Comparison of ENCODE assay signal across 27 mouse cellular contexts in the genomic region with DNA sequence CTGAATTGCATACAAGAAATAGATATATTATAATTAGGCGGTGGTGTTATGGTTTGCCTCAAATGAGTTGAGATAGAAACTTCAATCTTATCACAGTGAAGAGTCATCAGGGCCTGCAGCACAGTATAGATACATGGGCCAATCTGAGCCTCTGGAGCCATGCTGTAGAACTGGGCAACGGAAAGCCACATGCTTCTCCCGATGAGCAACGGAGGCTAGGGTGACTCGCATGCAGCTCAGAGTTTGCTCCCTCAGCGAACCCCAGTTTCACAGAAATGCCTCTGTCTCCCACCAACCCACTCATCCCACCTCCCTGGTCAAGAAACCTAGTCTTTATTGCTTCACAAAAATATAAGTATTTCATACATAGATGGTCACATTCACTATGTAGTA. TPM values are rescaled to one million over a fixed set of nuclear protein-coding genes. Genes with fewer than 3 reads are reported as not detected.
DNase-seq lines count a peak whose midpoint lies in the region; ATAC-seq lines count a peak whose summit lies in the region.
"Had no signal": no experiment of that assay in that cellular context is flagged by ENCODE, and none has a peak within 500 bp of the region (broad histone marks: within the 10 kb centered on the region; RNA-seq: fewer than 3 reads in every experiment).

No protein-coding gene starts in this region.

- H3K4me3 ChIP-seq in heart, embryonic 10.5 days = no peak overlapping the region
- H3K4me3 ChIP-seq in intestine, embryonic 14.5 days (ENCODE audit: low read depth, low read length) = no peak overlapping the region
- no peak overlapping the region for H3K4me3 ChIP-seq in intestine, embryonic 16.5 days (ENCODE audit: low read length)
- H3K4me3 ChIP-seq: embryonic facial prominence, embryonic 12.5 days; embryonic facial prominence, embryonic 15.5 days; gastrocnemius, adult 2 months had no signal

- H3K4me1 ChIP-seq in heart, embryonic 10.5 days = peaks cover 8% of the 10 kb centered on the region; the same call in 1 of the 2 replicates
- peaks cover 10% of the 10 kb centered on the region; the same call in 1 of the 2 replicates for H3K4me1 ChIP-seq in intestine, embryonic 14.5 days (replicated peaks; ENCODE audit: control insufficient read depth, insufficient read depth, low read length)
- 0 out of 2 replicates have a peak, but pooled peaks cover 2% of the 10 kb centered on the region for H3K4me1 ChIP-seq in intestine, embryonic 16.5 days (ENCODE audit: control insufficient read depth, insufficient read depth, low read length)

- H3K27ac ChIP-seq in heart, embryonic 10.5 days = peak overlapping the region; percentile 69; the same call in 1 of the 2 replicates
- H3K27ac ChIP-seq in intestine, embryonic 14.5 days (ENCODE audit: low read depth) = 0 out of 2 replicates have a peak overlapping the region, but pooled peaks have one; percentile 16
- H3K27ac ChIP-seq in intestine, embryonic 16.5 days (ENCODE audit: low read length) = no peak overlapping the region
- H3K27ac ChIP-seq: embryonic facial prominence, embryonic 12.5 days; embryonic facial prominence, embryonic 15.5 days; gastrocnemius, adult 2 months had no signal

- WGBS in heart, embryonic 10.5 days = 82% methylated on average over 6 of the region's 6 CpGs
- 87% methylated on average over 6 of the region's 6 CpGs for WGBS in intestine, embryonic 14.5 days
- WGBS in intestine, embryonic 16.5 days = 92% methylated on average over 6 of the region's 6 CpGs

- no peak overlapping the region for H3K9ac ChIP-seq in intestine, embryonic 14.5 days (ENCODE audit: low read length)
- no peak overlapping the region for H3K9ac ChIP-seq in intestine, embryonic 16.5 days (ENCODE audit: low read depth, low read length)
- H3K9ac ChIP-seq: embryonic facial prominence, embryonic 12.5 days; embryonic facial prominence, embryonic 15.5 days; forebrain, postnatal 0 days had no signal

- H3K27me3 ChIP-seq in heart, embryonic 10.5 days (ENCODE audit: insufficient read depth, poor library complexity, severe bottlenecking) = no peaks in the 10 kb centered on the region
- H3K27me3 ChIP-seq in intestine, embryonic 14.5 days (replicated peaks; ENCODE audit: control insufficient read depth, insufficient read depth, low read length) = no peaks in the 10 kb centered on the region
- no peaks in the 10 kb centered on the region for H3K27me3 ChIP-seq in intestine, embryonic 16.5 days (replicated peaks; ENCODE audit: control insufficient read depth, insufficient read depth, low read length)
- H3K27me3 ChIP-seq: embryonic facial prominence, embryonic 12.5 days; embryonic facial prominence, embryonic 15.5 days had no signal

- no peaks in the 10 kb centered on the region for H3K9me3 ChIP-seq in heart, embryonic 10.5 days
- no peaks in the 10 kb centered on the region for H3K9me3 ChIP-seq in intestine, embryonic 14.5 days (ENCODE audit: control insufficient read depth, low read length)
- no peaks in the 10 kb centered on the region for H3K9me3 ChIP-seq in intestine, embryonic 16.5 days (ENCODE audit: control insufficient read depth, low read length)
- H3K9me3 ChIP-seq: embryonic facial prominence, embryonic 12.5 days; embryonic facial prominence, embryonic 15.5 days had no signal

- DNase-seq in heart, embryonic 10.5 days (ENCODE audit: low spot score) = no peak
- no peak for DNase-seq in heart, postnatal 4 days
- no peak for DNase-seq in intestine, embryonic 14.5 days (ENCODE audit: low spot score)
- DNase-seq in NIH3T3 (ENCODE audit: low read depth) = peak; percentile 60
- DNase-seq in adrenal gland, adult 18-20 months (ENCODE audit: low spot score in 2 of 2) = no peak
- DNase-seq: cerebellum, adult 11 months; cerebellum, adult 9-11 months; cerebellum, postnatal 25 days; forebrain, postnatal 0 days; gastrocnemius, adult 2 months; gastrocnemius, postnatal 14 days; heart, adult 18-20 months; kidney, adult 18-20 months; kidney, adult 9 months had no signal

- H3K4me2 ChIP-seq in intestine, embryonic 14.5 days (ENCODE audit: low read length) = no peak overlapping the region
- H3K4me2 ChIP-seq in intestine, embryonic 16.5 days (ENCODE audit: low read depth, low read length) = no peak overlapping the region
- H3K4me2 ChIP-seq: embryonic facial prominence, embryonic 12.5 days; embryonic facial prominence, embryonic 15.5 days; heart, embryonic 11.5 days had no signal

- no peak for ATAC-seq in intestine, embryonic 14.5 days (replicated peaks; ENCODE audit: low FRiP score, low TSS enrichment, low read depth)
- no peak for ATAC-seq in intestine, embryonic 16.5 days
- ATAC-seq: activated CD4-positive, CD25-positive, alpha-beta regulatory T cell, adult 4 months; CD4-positive, CD25-positive, alpha-beta regulatory T cell, adult 4 months; forebrain, embryonic 14.5 days; forebrain, postnatal 0 days; hindbrain, embryonic 16.5 days had no signal

- no peaks in the 10 kb centered on the region for H3K36me3 ChIP-seq in heart, embryonic 10.5 days
- H3K36me3 ChIP-seq in intestine, embryonic 14.5 days (ENCODE audit: control insufficient read depth, insufficient read depth, low read length) = no peaks in the 10 kb centered on the region
- no peaks in the 10 kb centered on the region for H3K36me3 ChIP-seq in intestine, embryonic 16.5 days (ENCODE audit: control insufficient read depth, insufficient read depth, low read length)
- H3K36me3 ChIP-seq: embryonic facial prominence, embryonic 12.5 days; embryonic facial prominence, embryonic 15.5 days had no signal

RNA-seq across cellular contexts. Expression of a gene that starts 6.8 kb away (rescaled TPM):
- polyA plus RNA-seq in heart, embryonic 10.5 days (2016; fragmentation: Nextera tagmentation; extraction: Ambion mirVana) = 1.1 and 3.7 TPM in 2 replicates
- under 1 TPM; 0.52 to 0.65 TPM for total RNA-seq in heart, postnatal 4 days (2021)
- 0.17 and 0.45 TPM in 2 replicates for polyA plus RNA-seq in intestine, embryonic 14.5 days (2014; fragmentation: Nextera tagmentation; extraction: Ambion mirVana)
- polyA plus RNA-seq in intestine, embryonic 16.5 days (2015; fragmentation: Nextera tagmentation; extraction: Ambion mirVana) = 0.13 TPM in 1 of 2 replicates, not detected in the other
- under 1 TPM; 0.63 to 0.74 TPM for total RNA-seq in adrenal gland, adult 18-20 months (2021)
- total RNA-seq: common myeloid progenitor, adult 5-6 weeks; gastrocnemius, adult 2 months; gastrocnemius, postnatal 14 days; gastrocnemius, postnatal 4 days; heart, adult 18-20 months; heart, postnatal 36 days; MEL had no signal
- polyA plus RNA-seq: activated CD4-positive, CD25-positive, alpha-beta regulatory T cell, adult 4 months; C2C12; CD4-positive, CD25-positive, alpha-beta regulatory T cell, adult 4 months had no signal

RNA-seq across cellular contexts. Expression of a gene that starts 56.0 kb away (rescaled TPM):
- 1.7 and 2.0 TPM in 2 replicates for polyA plus RNA-seq in heart, embryonic 10.5 days (2016; fragmentation: Nextera tagmentation; extraction: Ambion mirVana)
- total RNA-seq in heart, postnatal 4 days (2021) = 1 to 10 TPM; 4.5 to 5.5 TPM
- 3.4 and 3.7 TPM in 2 replicates for polyA plus RNA-seq in intestine, embryonic 14.5 days (2014; fragmentation: Nextera tagmentation; extraction: Ambion mirVana)
- polyA plus RNA-seq in intestine, embryonic 16.5 days (2015; fragmentation: Nextera tagmentation; extraction: Ambion mirVana) = 4.3 and 4.9 TPM in 2 replicates
- total RNA-seq in adrenal gland, adult 18-20 months (2021) = 1 to 10 TPM; 5.6 to 6.3 TPM
- polyA plus RNA-seq: C2C12 had no signal
